In the genomic region with DNA sequence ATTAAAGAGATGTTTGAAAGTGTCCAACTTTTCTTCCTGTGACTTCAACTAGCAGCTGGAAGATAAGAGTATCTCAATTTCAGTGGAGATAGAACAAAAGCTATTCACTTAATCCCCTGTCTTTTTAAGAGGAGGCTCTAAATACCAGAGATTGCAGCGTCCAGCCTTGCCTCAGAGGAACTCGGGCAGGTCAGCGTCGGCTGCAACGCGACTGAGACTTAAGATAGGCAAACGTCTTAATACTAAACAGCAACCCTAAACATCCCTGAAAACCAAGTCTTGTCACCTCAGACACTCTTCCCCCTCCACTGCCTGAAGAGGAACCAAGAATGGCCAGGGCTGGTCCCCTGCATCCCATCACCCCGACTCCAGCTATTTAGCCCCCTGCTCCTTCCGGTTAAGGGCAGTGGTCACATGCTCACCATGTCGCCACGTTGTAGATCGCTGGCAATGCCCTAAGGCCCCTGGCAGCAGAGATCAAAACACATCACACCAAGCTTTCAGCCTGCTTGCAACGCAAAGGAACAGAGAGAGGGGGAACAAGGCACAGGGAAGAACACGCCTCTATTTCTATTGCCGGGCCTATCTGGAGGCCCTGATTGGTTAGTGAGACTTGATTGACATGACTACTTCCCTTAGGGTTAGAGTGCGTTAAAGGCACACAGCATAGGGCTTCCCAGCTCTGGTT, we compare ENCODE assay signal across 8 mouse cellular contexts. TPM values are rescaled to one million over a fixed set of nuclear protein-coding genes. Genes with fewer than 3 reads are reported as not detected.
DNase-seq lines count a peak whose midpoint lies in the region; ATAC-seq and TF ChIP-seq lines count a peak whose summit lies in the region.
"Not testable (repeated sequence)": the region's sequence is repeated elsewhere in the genome, so short reads cannot be mapped to it uniquely, and the experiment has no call there.

No protein-coding gene starts in this region.

- H3K27me3 ChIP-seq in Patski; hindbrain, embryonic 14.5 days (ENCODE audit: control insufficient read depth, insufficient read depth, low read length): not testable (repeated sequence)

- not testable (repeated sequence) for TF ChIP-seq CTCF in Patski (IDR thresholded peaks at IDR 0.05)

- peak overlapping the region; percentile 49 for H3K4me3 ChIP-seq in hindbrain, embryonic 14.5 days (replicated peaks; ENCODE audit: low read length)

- peak overlapping the region; percentile 24; the same call in 1 of the 2 replicates for H3K27ac ChIP-seq in hindbrain, embryonic 14.5 days

- H3K4me2 ChIP-seq in hindbrain, embryonic 14.5 days (replicated peaks) = peak overlapping the region; percentile 51

- WGBS in hindbrain, embryonic 14.5 days = 2% methylated on average over 16 of the region's 16 CpGs

- peak overlapping the region; percentile 60 for H3K9ac ChIP-seq in hindbrain, embryonic 14.5 days

- ATAC-seq in Patski = peak; percentile 100
- peak; percentile 100 for ATAC-seq in hindbrain, embryonic 14.5 days (ENCODE audit: low FRiP score)

- not testable (repeated sequence) for H3K4me1 ChIP-seq in hindbrain, embryonic 14.5 days (replicated peaks; ENCODE audit: control insufficient read depth, insufficient read depth, low read length)

- DNase-seq in Patski (ENCODE audit: low read depth, low spot score) = peak; percentile 25
- peak; percentile 78 to 79 for DNase-seq in cerebellum, postnatal 10 days
- peak; percentile 27 to 49 for DNase-seq in frontal cortex, postnatal 25 days (ENCODE audit: low spot score in 2 of 2)
- DNase-seq in hindbrain, embryonic 14.5 days (ENCODE audit: low spot score) = peak; percentile 80
- peak; percentile 28 to 38 for DNase-seq in layer of hippocampus, postnatal 25 days (ENCODE audit: extremely low spot score in 1 of 2, low spot score in 1 of 2)
- DNase-seq in lung, postnatal 14 days = peak; percentile 77
- peak; percentile 42 for DNase-seq in ovary, postnatal 36 days (ENCODE audit: low spot score)
- peak; percentile 73 for DNase-seq in thymus, postnatal 25 days

- CTCF ChIA-PET in Patski (lab: Charles Lee) = not testable (repeated sequence)

- POLR2A ChIA-PET in Patski (lab: Charles Lee) = not testable (repeated sequence)

- not testable (repeated sequence) for H3K36me3 ChIP-seq in hindbrain, embryonic 14.5 days (replicated peaks; ENCODE audit: control insufficient read depth, insufficient read depth)

- in situ Hi-C loops in Patski (cut with MboI; ENCODE audit: low pct_unique_long_range_greater_than_20kb) = not testable (repeated sequence)

- H3K9me3 ChIP-seq in hindbrain, embryonic 14.5 days (ENCODE audit: control insufficient read depth, low read length) = not testable (repeated sequence)

RNA-seq across cellular contexts. Expression of a gene that starts 28.8 kb away (rescaled TPM):
- polyA plus RNA-seq in Patski (2021) = 0.28 TPM
- polyA plus RNA-seq in hindbrain, embryonic 14.5 days (2014; fragmentation: Nextera tagmentation; extraction: Ambion mirVana) = 7.4 and 8.1 TPM in 2 replicates
- 1 to 10 TPM; 3.3 to 4.2 TPM for total RNA-seq in layer of hippocampus, postnatal 25 days (2021)

Comparison
In these comparisons a context has a peak if more than half of its experiments do, and no peak if none do; other contexts are left out.
1. Peak in every context shown above with its lines: DNase-seq, ATAC-seq, H3K4me3 ChIP-seq and H3K27ac ChIP-seq.
2. DNase-seq: peak in every context shown above with its lines; median percentile 80 in hindbrain, embryonic 14.5 days; 78 in cerebellum, postnatal 10 days; 77 in lung, postnatal 14 days; 73 in thymus, postnatal 25 days; 42 in ovary, postnatal 36 days; 38 in frontal cortex, postnatal 25 days; 33 in layer of hippocampus, postnatal 25 days; 25 in Patski.